Mouse (Mus musculus) large intestine, adult 2 months (tissue): ENCODE results near the gene Aqp2. TPM values are rescaled to one million over a fixed set of nuclear protein-coding genes. Genes with fewer than 3 reads are reported as not detected.

ENCODE experiments used
- DNase-seq: peaks from one replicate; pipeline ENCODE4 v3.0.0-alpha.2; 2012; ENCODE audit warnings: low read depth, low spot score
- WGBS: fragments of 180-500 bp; shearing (Covaris S2); methylation state at CpG from one replicate; pipeline ENCODE4 v1.1.7; 2018; 5-methylcytosine and 5-hydroxymethylcytosine counted together
- polyA plus RNA-seq: library from polyadenylated mRNA; depleted of rRNA; stranded (reverse); fragments of >200 nt; gene quantifications from 2 replicates; pipeline ENCODE4 v1.2.3, GENCODE M21; 2012

Aqp2 gene
- polyA plus RNA-seq, 1 experiment = not detected

DNA sequence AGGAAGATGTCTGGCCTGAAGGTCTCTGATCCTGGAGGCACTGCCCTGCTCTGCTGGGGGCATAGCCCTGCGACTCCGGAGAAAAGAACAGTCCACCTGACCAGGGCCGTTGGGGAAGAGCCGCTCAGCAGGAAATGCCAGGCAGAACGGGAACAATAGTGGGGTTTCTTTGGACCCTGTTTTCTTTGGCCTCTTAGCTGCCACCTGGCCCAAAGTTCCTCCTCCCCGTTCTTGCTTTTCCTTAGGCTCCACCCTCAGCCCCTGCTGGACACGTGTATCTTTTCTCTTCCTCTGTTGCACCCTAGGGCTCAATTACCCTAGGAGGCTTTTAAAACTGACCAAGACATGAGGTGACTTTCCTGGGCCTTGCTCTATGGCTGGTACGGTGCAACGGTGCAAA is 10.4 kb downstream of the Aqp2 start:
- no peak for DNase-seq
- 11% methylated on average over 9 of the region's 9 CpGs for WGBS

DNA sequence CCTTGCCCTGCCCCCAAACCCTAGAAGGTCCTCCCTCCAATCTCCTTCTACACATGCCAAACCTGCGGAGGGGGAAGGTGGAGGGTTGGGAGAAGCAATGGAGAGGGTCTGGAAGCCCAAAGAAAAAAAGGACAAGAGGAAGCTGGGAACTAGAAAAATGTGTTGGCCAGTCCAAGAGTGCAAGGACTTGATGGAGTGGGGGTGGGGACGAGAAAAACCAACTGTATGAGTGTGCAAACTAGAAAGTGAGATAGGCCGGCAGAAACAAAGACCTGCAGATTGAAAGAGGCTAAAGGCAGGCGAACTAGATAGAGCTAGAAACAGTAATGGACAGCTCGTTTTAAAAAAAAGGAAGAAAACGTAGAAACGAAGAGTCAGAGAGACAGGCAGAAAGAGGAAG is 10.8 kb downstream of the Aqp2 start:
- DNase-seq = no peak
- 24% methylated on average over 7 of the region's 7 CpGs for whole genome bisulfite sequencing

DNA sequence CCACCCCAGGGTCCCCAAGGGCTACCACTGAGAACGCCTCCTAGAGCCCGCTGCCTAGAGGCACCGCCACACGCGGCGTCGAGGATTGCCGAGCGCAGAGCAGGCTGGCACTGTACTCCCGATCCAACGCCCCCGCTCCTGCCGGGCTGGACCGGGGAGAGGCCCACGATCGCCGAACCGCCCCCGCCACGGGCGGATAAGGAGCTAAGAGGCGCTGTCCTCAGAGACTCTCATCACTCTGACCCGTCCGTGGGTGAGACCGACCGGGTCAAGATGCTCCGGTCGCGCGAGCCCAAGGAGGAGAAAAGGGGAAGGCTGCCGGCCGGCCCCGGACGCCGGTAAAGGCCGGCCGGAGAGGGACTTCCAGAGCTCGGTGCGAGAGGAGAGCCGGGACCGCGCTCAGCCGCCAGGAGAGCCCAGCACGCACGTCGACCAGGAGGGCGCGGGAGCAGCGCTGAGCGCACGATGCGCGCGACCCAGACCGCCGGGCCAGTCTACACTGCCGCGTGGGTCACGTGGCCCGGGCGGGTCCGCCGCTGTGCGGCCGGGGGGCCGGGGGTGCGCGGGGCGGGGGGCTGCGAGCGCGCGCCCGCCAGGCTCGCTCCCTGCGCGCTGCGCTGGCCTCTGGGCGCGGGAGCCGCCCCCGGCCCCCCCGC is 11.7 kb downstream of the Aqp2 start, which contains the start of gene Aqp5:
Gene Aqp5 (plus strand): TSS at position 354 of the 656 bp plus-strand sequence.
- WGBS = 2% methylated on average over 81 of the region's 83 CpGs
- no peak for DNase-seq

DNA sequence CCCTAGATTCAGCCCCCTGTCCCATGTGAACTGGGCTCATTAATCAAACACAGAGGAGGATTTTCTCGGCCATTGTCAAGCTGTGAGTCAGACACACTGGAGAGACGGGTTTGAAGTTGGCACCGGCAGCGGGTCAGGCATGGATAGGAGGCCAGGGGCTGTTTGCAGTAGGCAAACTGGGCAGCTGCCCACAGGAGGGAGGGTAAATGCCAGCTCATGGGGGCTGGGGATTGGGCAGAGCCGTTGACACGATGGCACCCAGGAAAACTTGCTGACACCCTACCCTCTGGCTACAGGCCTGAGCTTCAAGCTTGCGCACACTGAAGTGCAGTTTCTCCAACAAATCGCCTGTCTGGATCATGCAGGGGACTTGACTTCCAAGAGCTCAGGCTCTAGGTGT is 13.3 kb downstream of the Aqp2 start:
- WGBS = 59% methylated on average over 8 of the region's 8 CpGs
- DNase-seq = no peak

DNA sequence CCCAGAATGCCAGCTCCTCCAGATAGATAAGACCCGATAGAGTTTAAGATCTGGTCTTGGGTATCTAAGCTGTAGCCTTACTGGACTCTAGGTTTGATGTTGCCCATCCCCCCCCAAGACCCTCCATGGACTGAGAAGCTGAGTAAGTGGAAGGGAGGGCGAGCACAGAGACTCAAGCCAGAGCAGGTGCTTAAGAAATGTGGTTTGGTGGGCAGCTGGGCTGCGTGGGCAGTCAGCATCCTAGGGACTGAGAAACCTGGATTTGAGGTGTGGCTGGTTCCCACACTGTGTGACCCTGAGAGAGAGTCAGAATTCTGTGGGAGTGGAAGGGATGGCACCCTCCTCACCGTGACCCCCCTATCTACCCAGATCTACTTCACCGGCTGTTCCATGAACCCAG is 14.0 kb downstream of the Aqp2 start:
- 70% methylated on average over 5 of the region's 5 CpGs for WGBS

DNA sequence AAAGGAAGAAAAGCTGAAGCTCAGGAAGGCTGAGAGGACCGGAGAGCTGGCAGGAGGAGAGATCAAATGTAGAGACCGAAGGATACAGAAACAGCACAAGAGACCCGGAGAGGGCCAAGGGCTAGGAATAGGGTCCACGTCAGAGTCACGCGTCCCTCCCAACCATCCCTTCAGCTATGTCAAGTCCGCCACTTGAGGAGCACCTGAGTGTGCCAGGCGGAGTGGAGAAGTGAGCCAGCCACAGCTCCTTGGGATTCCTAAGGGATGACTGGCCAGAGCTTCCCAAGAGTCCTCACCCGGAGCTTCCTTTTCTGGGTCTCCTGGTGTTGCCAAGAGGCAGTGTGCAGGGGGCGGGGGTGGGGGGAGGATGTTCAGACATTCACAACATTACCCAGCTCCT is 16.1 kb downstream of the Aqp2 start:
- WGBS = 73% methylated on average over 10 of the region's 10 CpGs
- DNase-seq = no peak

More for the DNA sequence above, 14.0 kb downstream of the Aqp2 start:
- no peak for DNase-seq

DNA sequence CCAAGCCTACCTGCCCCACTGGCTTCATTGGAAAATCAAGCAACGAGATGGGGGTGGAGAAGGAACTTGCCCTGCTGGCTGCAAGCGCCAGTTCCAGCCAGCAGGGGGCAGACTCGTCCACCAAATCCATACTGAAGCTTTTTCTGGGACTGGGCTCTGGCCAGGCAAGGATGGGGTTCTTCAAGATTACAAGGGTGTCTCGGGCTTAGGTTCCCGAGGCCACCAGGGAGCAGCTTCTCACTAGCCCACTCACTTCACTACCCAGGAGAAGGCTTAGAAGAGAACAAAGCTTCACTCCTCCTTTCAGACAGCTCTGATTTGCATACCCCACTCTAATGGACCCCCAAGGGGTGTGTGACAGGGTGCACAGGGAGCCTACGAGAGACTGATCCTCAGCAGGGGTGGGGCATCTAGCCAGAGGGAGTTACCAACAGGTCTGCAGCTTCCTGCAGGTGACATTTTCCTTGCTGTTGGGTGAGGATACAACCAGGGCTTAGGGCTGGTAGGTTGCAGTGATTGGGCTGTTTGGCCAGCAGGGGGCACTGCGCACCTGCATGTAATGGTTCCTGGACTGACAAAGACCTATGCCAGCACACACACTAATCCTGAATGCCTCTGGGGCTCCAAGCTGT is 17.3 kb downstream of the Aqp2 start:
- peak; percentile 40 for DNase-seq
- under 1% methylated on average over 7 of the region's 7 CpGs for WGBS

DNA sequence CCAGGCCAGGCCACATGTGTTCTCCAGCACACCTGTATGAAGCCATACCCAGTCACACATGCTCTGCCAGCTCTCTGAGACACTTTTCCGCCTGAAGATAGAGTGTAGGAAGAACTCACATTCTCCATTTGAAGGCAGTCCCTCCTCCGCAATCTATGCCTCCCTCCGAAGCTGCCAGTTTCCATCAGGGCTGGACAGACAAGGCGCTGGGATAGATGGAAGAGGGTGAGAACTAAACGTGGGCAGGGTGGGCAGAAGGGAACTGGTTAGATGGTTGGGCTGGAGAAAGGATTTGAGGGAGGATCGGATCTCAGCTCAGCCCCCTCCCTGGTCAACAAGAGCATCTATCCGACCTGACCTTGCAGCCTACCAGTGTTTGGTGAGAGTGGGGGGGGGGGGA is 18.0 kb downstream of the Aqp2 start:
- no peak for DNase-seq
- 52% methylated on average over 7 of the region's 7 CpGs for WGBS

DNA sequence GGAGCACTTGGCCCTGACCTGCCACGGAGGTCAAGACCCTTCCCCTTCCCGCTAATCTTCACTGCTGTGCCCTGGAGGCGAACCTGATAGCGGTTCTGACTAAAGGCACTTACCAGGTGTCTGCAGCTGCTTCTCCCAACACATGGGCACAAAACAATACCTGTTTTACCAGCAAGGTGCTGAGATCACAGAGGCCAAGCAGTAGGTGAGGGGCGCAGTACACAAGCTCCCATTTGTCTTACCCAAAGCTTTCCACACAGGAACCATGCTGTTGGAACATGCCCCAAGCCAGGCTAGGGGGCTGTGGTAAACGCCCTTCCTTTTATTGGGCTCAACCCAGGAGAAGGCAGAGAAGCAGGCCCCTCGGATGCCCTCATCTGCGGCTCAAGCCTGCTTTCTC is 18.7 kb downstream of the Aqp2 start:
- 47% methylated on average over 8 of the region's 8 CpGs for WGBS
- no peak for DNase-seq

DNA sequence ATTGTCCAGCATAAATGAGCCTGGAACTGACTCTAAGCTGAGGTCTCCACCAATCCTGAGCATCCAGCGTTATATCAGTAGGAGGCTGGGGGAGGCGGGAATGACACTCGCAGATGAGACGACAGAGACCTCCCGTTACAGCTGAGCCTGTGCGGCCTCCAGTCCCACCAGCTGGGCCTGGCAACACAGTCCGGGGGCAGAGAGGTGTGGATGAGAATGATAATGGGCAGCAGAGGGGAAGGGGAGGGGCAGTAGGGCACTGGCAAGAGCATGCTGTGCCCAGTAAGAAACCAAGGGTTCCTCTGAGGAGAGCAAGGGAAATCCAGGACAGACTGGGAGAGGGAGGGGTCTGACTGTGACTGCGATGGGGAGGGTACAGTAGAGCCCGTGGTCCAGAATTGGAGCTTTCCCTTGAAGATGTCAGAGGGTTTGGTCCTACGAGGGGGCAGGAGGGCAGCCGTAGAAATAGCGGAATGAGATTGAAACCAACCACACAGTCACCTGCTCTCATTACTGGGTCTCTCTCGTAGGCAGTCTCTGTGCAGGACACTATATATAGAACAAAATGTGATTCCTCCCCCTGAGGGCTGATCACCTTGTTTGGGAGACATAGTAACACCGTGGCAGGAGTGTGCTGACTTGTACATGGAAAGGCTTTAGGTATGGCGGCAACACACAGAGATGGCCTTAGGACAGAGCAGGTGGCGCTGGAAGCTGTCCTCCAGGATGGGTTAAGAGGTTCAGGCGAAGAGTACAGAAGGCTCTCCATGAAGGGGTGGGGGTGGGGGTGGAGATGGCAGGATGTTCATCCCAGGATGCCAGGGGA is 20.6 kb downstream of the Aqp2 start:
- WGBS = 68% methylated on average over 17 of the region's 17 CpGs
- DNase-seq = no peak

DNA sequence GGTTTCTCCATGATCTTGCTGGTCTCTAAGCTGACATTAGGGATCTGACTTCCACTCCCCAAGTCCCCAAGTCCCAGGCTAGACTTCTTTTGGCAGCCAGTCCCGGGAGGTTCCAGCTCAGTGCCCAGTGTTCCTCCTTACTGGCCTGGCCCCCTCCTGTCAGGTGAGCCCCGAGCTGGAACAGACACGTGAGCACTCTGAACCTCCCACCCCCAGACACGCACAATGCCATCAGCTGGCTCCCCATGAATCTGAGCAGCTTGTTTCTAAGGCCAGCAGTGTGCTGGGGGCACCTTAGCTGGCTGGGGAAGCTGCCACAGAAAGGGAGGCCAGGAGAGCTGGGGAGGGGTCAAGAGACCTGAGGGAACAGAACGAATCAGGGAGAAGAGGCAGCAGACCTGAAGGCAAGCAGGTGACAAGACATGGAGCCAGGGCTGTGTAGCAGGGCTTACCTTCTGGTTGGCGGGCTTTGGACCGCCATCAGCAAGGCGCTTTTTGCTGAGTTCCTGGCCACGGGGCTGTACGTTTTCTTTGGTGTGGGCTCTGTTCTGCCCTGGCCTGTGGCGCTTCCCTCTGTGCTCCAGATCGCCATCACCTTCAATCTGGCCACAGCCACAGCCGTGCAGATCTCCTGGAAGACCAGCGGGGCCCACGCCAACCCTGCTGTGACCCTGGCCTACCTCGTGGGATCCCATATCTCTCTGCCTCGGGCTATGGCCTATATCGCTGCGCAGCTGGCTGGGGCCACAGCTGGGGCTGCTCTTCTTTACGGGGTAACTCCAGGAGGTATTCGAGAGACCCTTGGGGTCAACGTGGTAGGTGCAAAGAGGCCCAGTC is 22.3 kb downstream of the Aqp2 start, which contains the start of gene Aqp6:
Gene Aqp6 (plus strand): TSS at position 415 of the 837 bp plus-strand sequence.
- WGBS = 72% methylated on average over 22 of the region's 22 CpGs
- DNase-seq = no peak

DNA sequence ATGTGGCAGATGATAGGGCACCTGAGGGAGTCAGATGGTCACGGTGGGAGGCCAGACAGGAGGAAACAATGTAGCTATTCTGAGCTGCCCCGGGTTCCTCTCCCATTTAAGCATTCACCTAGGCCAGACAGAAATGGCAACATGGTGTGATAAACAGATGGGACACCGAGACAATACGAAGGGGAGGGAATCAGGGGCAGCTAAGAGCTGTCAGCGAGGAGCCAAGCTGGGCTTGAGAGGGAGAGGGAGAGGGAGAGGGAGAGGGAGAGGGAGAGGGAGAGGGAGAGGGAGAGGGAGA is 22.9 kb downstream of the Aqp2 start:
- no peak for DNase-seq
- WGBS = 64% methylated on average over 5 of the region's 5 CpGs

DNA sequence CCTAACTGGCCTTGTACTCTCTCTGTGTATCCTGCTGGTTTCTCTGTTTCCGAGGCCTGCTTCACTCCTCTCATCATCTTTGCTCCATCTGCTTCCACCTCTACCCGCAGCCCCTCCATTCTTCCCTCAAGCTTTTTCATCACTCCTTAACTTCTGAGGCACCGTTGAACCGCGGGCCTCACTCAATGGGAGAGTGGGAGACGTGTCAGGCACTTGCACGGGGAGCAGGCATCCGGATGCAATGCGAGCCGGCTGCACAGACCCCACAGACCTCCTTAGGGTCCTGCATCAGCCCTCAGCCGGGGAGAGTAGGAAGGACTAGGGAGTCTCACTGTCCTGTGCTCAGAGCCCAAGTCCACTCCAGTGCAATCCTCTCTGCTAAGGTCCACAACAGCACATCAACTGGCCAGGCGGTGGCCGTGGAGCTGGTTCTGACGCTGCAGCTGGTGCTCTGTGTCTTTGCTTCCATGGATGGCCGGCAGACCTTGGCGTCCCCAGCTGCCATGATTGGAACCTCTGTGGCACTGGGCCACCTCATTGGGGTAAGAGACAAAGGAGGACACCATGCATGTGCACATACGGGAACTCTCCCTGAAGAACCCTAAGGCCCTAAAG is 23.5 kb downstream of the Aqp2 start:
- DNase-seq = no peak
- WGBS = 86% methylated on average over 17 of the region's 17 CpGs

DNA sequence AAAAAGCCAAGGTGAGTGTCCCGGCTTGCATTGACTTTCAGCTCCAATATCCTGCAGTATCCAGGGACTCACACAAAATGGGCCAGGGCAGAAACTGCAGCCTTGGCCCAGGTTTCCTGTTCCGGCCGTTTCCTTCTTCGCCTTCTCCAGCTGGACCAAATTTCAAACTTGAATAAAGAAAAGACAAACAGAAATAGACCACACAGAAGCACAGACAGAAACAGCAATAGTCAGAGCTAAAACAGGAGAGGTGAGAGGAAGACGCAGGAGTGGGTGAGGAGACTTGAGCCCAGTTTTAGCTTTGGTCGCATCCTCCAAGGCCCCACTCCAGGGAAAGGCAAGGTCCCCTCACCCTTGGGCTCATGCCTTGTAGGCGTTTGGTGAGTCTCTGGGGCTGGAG is 24.4 kb downstream of the Aqp2 start:
- no peak for DNase-seq
- WGBS = 70% methylated on average over 7 of the region's 7 CpGs

DNA sequence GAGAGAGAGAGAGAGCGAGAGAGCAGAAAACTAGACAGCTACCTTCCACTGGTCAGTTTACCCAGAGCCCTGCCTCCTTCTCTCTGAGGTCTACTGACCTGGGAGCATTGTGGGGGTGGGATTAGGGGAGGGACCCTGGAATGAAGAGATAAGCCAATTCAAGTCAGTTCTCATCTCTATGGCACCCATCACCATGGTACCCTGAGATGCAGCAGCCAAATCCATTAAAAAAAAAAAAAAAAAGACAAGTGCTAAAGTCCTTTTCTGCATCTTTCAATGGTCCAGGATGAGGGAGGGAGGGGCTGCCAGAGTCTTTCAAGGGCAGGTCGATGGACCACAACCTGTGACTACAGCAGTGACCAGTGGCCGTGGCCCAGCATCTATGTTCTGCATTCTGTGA is 26.7 kb downstream of the Aqp2 start:
- WGBS = 55% methylated on average over 3 of the region's 3 CpGs

DNA sequence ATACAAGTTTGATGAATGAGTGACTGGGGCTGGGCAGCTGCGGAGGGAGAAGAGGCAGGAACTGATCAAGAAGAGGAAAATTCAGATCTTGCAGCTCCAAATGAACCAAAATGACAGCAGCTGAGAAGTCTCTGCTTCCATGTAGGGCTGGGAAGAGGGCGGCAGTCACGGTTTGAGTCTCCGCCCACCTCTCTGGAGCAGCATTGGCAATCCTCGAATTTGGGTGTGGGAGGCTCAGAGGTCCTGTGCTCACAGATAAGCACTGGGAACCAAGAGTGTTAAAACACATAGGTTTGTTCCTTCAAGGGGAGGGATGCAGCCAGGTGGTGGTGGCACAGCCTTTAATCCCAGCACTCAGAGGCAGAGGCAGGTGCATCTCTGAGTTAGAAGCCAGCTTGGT is 27.7 kb downstream of the Aqp2 start:
- 23% methylated on average over 5 of the region's 5 CpGs for WGBS
- no peak for DNase-seq

More for the DNA sequence above, 26.7 kb downstream of the Aqp2 start:
- no peak for DNase-seq

DNA sequence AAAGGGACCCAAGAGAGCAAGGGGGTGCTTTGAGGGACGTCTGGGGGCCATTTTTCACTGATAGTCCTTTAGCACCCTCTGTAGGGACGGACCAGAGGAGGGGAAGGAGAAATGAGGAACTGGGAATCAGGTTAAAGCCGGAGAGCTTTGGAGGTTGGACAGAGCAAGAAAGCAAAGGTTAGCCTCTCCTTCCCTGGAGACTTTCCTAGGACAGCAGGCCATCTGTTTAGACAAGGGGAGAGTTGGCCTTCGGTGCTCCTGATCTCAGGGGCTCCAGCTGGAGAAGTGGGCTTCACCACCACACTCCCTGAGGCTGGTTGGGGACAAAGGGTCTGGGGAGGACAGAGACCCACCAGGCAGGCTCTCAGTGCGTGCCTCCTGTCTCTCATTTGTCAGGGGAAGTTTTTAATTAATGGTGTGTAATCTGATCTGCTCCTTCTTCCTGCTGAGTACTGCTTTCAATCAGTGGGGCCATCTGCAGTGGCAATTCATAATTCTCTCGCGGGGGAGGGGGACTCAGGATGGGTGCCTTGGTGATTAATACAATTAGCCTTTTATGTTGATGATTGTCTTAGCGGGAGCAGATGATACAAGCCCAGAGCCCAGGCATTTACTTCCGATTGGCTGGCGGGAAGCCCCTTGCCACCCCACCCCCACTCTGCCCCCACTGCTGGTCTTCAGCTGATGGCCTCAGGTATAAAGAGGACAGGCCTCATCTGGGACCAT is 28.7 kb downstream of the Aqp2 start:
- no peak for DNase-seq
- 40% methylated on average over 10 of the region's 10 CpGs for WGBS

DNA sequence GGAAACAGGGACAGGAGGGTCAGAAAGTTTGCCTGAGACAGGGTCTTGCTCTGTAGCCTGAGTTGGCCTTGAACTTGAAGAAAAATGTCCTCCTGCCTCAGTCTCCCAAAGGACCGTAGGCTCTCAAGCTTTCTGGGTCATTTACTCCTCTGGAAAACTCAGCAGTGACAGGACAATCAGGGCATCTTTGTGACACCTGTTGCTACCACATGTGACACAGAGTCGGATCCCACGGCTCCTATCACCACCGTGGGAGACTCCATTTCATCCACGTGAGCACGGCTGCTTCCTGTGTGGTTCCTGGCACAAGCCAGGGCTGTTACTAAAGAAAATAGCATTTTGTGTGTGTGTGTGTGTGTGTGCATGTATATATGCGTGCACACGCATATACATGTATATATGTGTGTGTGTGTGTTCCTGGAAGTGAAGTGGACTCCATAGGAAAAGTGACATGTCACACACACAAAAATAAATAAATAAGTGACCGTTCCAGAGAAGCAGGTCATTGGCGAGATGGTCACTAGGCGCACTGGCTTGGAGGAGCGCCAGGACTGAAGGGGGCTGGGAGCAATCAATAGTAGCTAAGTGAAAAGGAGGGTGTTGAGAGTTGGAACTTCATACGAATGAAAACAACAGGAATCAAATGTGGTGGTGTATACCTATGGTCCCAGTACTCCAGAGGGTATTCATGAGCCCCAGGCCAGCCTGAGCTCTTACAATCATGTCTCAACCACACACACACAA is 29.7 kb downstream of the Aqp2 start:
- WGBS = 83% methylated on average over 13 of the region's 13 CpGs
- DNase-seq = no peak
